Mouse (Mus musculus): ENCODE measurements at regions not wholly inside any gene's neighbourhood (a gene's known extent, or its start where the extent isn't known, plus 50 kb on each side); places are given as distances from the start of the nearest gene placed in this dataset.

DNA sequence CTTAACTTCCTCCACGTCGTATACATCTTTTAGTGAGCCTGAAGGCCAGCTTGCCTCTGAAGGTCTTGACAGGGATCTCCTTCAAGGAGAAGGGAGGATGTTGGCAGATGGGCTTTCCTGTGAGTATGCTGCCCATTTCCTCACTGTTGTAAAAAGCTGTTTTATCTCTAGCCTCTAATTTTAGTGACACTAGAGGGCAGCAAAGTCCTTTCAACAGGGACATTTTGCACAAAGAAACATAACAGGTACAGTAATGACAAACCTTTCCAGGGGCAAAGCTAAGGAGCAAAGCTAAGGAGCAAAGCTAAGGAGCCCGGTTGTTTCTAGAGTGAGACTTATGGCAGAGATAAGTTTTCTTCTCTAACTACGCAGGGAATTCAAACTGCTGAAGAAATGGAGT lies 59.0 kb upstream of the Kbtbd8 start:
- TF ChIP-seq CTCF (IDR thresholded peaks at IDR 0.05; ENCODE audit: low read depth): peak; percentile 86
- no peak for TF ChIP-seq EP300 (optimal IDR thresholded peaks at IDR 0.05)

Data from stomach, postnatal 0 days (tissue).